Mouse (Mus musculus) E14TG2a.4 (cell line): Measurements from ENCODE around the gene Ccdc174.
"Not testable (repeated sequence)": the region's sequence is repeated elsewhere in the genome, so short reads cannot be mapped to it uniquely, and the experiment has no call there.

ENCODE experiments used
- H3K27me3 ChIP-seq: 2 replicates; pipeline ENCODE4 v1.6.1; 2014; ENCODE audit warnings: low read length, control low read depth; ENCODE audit not compliant: insufficient read depth
- H3K36me3 ChIP-seq: 2 replicates; pipeline ENCODE4 v1.6.1; 2014; ENCODE audit warnings: low read length, control low read depth; ENCODE audit not compliant: insufficient read depth
- H3K4me1 ChIP-seq: replicated peaks from 2 replicates; pipeline ENCODE4 v1.6.1; 2014; ENCODE audit warnings: low read depth, low read length, control low read depth
- H3K4me3 ChIP-seq: replicated peaks from 2 replicates; pipeline ENCODE4 v1.5.1; 2014; ENCODE audit warnings: mild to moderate bottlenecking, low read length
- H3K9me3 ChIP-seq: 2 replicates; pipeline ENCODE4 v1.6.1; 2014; ENCODE audit warnings: low read length, control low read depth
- CTCF ChIP-seq: conservative IDR thresholded peaks from 2 replicates; pipeline ENCODE4 v1.5.1; 2014; ENCODE audit warnings: low read length
- NANOG ChIP-seq: IDR thresholded peaks from 2 replicates; pipeline ENCODE4 v1.6.1; 2014; ENCODE audit warnings: borderline replicate concordance, low read length, mixed read lengths
- POU5F1 ChIP-seq: IDR thresholded peaks from 2 replicates; pipeline ENCODE4 v1.6.1; 2014; ENCODE audit warnings: low read length, borderline replicate concordance

Ccdc174 gene

GRCm38 (mm10) chr6:91901505-91901904, 23.7 kb downstream of the Ccdc174 start:
- Histone ChIP-seq H3K4me3 (no peak overlapping the region), H3K9me3 (no peaks in the 10 kb centered on the region), H3K4me1 (peaks cover 3% of the 10 kb centered on the region; the same call in 1 of the 2 replicates), H3K36me3 (peaks cover 58% of the 10 kb centered on the region), H3K27me3 (no peaks in the 10 kb centered on the region)
- TF ChIP-seq CTCF (peak; percentile 73), NANOG (no peak)

GRCm38 (mm10) chr6:91902509-91902908, 24.7 kb downstream of the Ccdc174 start, which contains the start of gene 4930590J08Rik:
TSS of gene 4930590J08Rik (plus strand) at chr6:91902809.
- not testable (repeated sequence) for H3K27me3 ChIP-seq, H3K9me3 ChIP-seq, H3K4me3 ChIP-seq, H3K4me1 ChIP-seq
- H3K36me3 ChIP-seq = peaks cover 48% of the 10 kb centered on the region

GRCm38 (mm10) chr6:91914011-91914410, 36.2 kb downstream of the Ccdc174 start:
- 0 out of 2 replicates have a peak, but pooled peaks cover under 1% of the 10 kb centered on the region for H3K27me3 ChIP-seq
- no peak for TF ChIP-seq NANOG
- no peak for TF ChIP-seq POU5F1
- no peak for TF ChIP-seq CTCF
- no peak overlapping the region for H3K4me3 ChIP-seq

GRCm38 (mm10) chr6:91917286-91917685, 39.4 kb downstream of the Ccdc174 start:
- TF ChIP-seq CTCF = no peak
- no peak for TF ChIP-seq POU5F1
- no peak for TF ChIP-seq NANOG
- no peaks in the 10 kb centered on the region for H3K9me3 ChIP-seq
- no peaks in the 10 kb centered on the region for H3K36me3 ChIP-seq
- H3K4me1 ChIP-seq = peaks cover 7% of the 10 kb centered on the region
- H3K4me3 ChIP-seq = no peak overlapping the region
- H3K27me3 ChIP-seq = peaks cover 20% of the 10 kb centered on the region; the same call in 1 of the 2 replicates

More at GRCm38 (mm10) chr6:91914011-91914410, 36.2 kb downstream of the Ccdc174 start:
- no peaks in the 10 kb centered on the region for H3K9me3 ChIP-seq
- peaks cover 7% of the 10 kb centered on the region for H3K4me1 ChIP-seq
- no peaks in the 10 kb centered on the region for H3K36me3 ChIP-seq

GRCm38 (mm10) chr6:91917716-91918115, 39.9 kb downstream of the Ccdc174 start:
- Histone ChIP-seq H3K9me3 (no peaks in the 10 kb centered on the region), H3K27me3 (peaks cover 22% of the 10 kb centered on the region; the same call in 1 of the 2 replicates), H3K36me3 (no peaks in the 10 kb centered on the region), H3K4me3 (no peak overlapping the region), H3K4me1 (peaks cover 7% of the 10 kb centered on the region)
- TF ChIP-seq NANOG (no peak), CTCF (no peak), POU5F1 (no peak)

GRCm38 (mm10) chr6:91931231-91931630, 53.4 kb downstream of the Ccdc174 start:
- Histone ChIP-seq H3K4me1 (no peaks in the 10 kb centered on the region), H3K4me3 (no peak overlapping the region), H3K36me3 (no peaks in the 10 kb centered on the region), H3K27me3 (no peaks in the 10 kb centered on the region), H3K9me3 (no peaks in the 10 kb centered on the region)
- no peak for TF ChIP-seq NANOG
- no peak for TF ChIP-seq CTCF
- TF ChIP-seq POU5F1 = no peak

GRCm38 (mm10) chr6:91938491-91938890, 60.6 kb downstream of the Ccdc174 start:
- Histone ChIP-seq H3K9me3 (no peaks in the 10 kb centered on the region), H3K27me3 (peaks cover 2% of the 10 kb centered on the region; the same call in 1 of the 2 replicates), H3K4me3 (no peak overlapping the region), H3K4me1 (peaks cover 19% of the 10 kb centered on the region), H3K36me3 (no peaks in the 10 kb centered on the region)
- no peak for TF ChIP-seq CTCF
- no peak for TF ChIP-seq POU5F1
- no peak for TF ChIP-seq NANOG

GRCm38 (mm10) chr6:91948426-91948825, 70.6 kb downstream of the Ccdc174 start:
- Histone ChIP-seq H3K4me3 (no peak overlapping the region), H3K36me3 (no peaks in the 10 kb centered on the region), H3K4me1 (peaks cover 10% of the 10 kb centered on the region), H3K9me3 (peaks cover 2% of the 10 kb centered on the region; the same call in 1 of the 2 replicates), H3K27me3 (peaks cover 16% of the 10 kb centered on the region)
- TF ChIP-seq CTCF (no peak), NANOG (no peak), POU5F1 (no peak)
